Mouse (Mus musculus) heart, postnatal 0 days (tissue): ENCODE measurements around the gene Gm49320.

ENCODE experiments used
- CTCF ChIP-seq: IDR thresholded peaks from 2 replicates; pipeline ENCODE4 v1.5.1; 2016; ENCODE audit warnings: antibody characterized with exemption, control low read depth, low read depth
- EP300 ChIP-seq: IDR thresholded peaks from 2 replicates; pipeline ENCODE4 v1.6.1; 2016; ENCODE audit warnings: antibody characterized with exemption, low read depth

- TF ChIP-seq CTCF (peak; percentile 83), EP300 (no peak)
These were observed 11.8 kb downstream of the Gm49320 start for GRCm38 (mm10) chr8:4250306-4250970.
